Mouse (Mus musculus) limb, embryonic 13.5 days (tissue): ENCODE measurements at regions not wholly inside any gene's neighbourhood (a gene's known extent, or its start where the extent isn't known, plus 50 kb on each side); places are given as distances from the start of the nearest gene placed in this dataset.

ENCODE experiments used
- ATAC-seq: fragments of 200-750 bp; cut with Nextera tagmentation; 2 replicates; pipeline ENCODE4 v1.8.0; 2017; ENCODE audit warnings: low read depth, moderate number of reproducible peaks, moderate TSS enrichment; ENCODE audit not compliant: low FRiP score
- H3K27ac ChIP-seq: fragments of 300-500 bp; sonication (generic); 2 replicates; pipeline ENCODE4 v1.5.1; 2015; ENCODE audit warnings: inconsistent platforms, mild to moderate bottlenecking, moderate library complexity
- H3K27me3 ChIP-seq: fragments of 300-500 bp; sonication (generic); 2 replicates; pipeline ENCODE4 v1.6.1; 2015; ENCODE audit warnings: mild to moderate bottlenecking, inconsistent platforms
- H3K36me3 ChIP-seq: fragments of 300-500 bp; sonication (generic); 2 replicates; pipeline ENCODE4 v1.6.1; 2015; ENCODE audit warnings: inconsistent platforms, mild to moderate bottlenecking, moderate library complexity
- H3K4me1 ChIP-seq: fragments of 300-500 bp; sonication (generic); 2 replicates; pipeline ENCODE4 v1.6.1; 2015; ENCODE audit warnings: inconsistent platforms
- H3K4me2 ChIP-seq: fragments of 300-500 bp; sonication (generic); replicated peaks from 2 replicates; pipeline ENCODE4 v1.6.1; 2015; ENCODE audit warnings: inconsistent platforms, mild to moderate bottlenecking, moderate library complexity
- H3K4me3 ChIP-seq: fragments of 300-500 bp; sonication (generic); 2 replicates; pipeline ENCODE4 v1.5.1; 2015; ENCODE audit warnings: moderate library complexity, mild to moderate bottlenecking, inconsistent platforms
- H3K9ac ChIP-seq: fragments of 300-500 bp; sonication (generic); 2 replicates; pipeline ENCODE4 v1.6.1; 2015; ENCODE audit warnings: mild to moderate bottlenecking, inconsistent platforms
- H3K9me3 ChIP-seq: fragments of 300-500 bp; sonication (generic); 2 replicates; pipeline ENCODE4 v1.6.1; 2016; ENCODE audit warnings: inconsistent platforms
- WGBS: fragments of 180-500 bp; shearing (Covaris S2); methylation state at CpG from one replicate; pipeline ENCODE4 v1.1.7; 2015; 5-methylcytosine and 5-hydroxymethylcytosine counted together

DNA sequence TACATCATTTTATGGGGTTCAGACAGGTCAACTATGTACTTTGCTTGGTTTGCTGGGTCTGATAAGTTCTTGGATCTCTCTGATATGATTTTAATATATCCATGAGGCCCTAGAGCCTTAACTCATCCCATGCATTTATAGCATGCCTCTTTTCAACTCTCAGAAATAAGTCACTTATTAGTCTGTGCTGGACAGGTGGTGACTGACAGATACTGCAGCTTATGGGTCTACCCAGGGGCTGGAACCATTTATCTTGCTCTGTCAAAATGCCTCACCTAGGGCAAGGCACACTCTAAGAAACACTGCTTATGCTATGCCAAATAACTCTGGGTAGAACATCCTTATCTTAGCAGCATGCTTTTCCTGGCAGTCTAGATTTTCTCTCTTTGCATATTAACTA lies 225.6 kb downstream of the Mbnl1 start:
- Histone ChIP-seq H3K27ac (no peak overlapping the region), H3K9me3 (no peaks in the 10 kb centered on the region), H3K36me3 (no peaks in the 10 kb centered on the region), H3K4me2 (no peak overlapping the region), H3K27me3 (no peaks in the 10 kb centered on the region), H3K4me1 (no peaks in the 10 kb centered on the region), H3K4me3 (no peak overlapping the region), H3K9ac (no peak overlapping the region)
- ATAC-seq, result no peak

DNA sequence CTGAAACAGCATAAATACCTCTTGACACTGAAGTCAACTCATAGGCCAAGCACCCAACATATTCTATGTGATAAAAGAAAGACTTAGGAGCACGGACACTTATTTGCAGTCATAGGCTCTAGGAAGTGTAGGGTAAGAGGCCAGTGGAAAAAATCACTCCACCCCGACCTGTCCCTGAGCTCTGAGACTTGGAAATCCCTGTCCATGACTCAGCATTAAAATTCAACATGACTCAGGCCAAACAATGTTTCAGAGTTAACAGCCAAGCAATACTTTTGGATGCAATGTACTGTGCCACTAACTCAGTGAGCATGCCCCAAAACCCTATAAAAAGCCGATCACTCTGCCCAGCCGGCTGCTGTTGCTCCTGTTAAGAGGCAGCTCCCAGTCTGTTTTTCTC lies 234.5 kb downstream of the Mbnl1 start:
- no peaks in the 10 kb centered on the region for H3K9me3 ChIP-seq
- 82% methylated on average over 4 of the region's 4 CpGs for WGBS
- no peak overlapping the region for H3K27ac ChIP-seq
- no peak for ATAC-seq
- no peak overlapping the region for H3K9ac ChIP-seq
- H3K36me3 ChIP-seq, result no peaks in the 10 kb centered on the region
- no peaks in the 10 kb centered on the region for H3K27me3 ChIP-seq
- no peak overlapping the region for H3K4me2 ChIP-seq
- H3K4me3 ChIP-seq, result no peak overlapping the region
- H3K4me1 ChIP-seq, result no peaks in the 10 kb centered on the region

DNA sequence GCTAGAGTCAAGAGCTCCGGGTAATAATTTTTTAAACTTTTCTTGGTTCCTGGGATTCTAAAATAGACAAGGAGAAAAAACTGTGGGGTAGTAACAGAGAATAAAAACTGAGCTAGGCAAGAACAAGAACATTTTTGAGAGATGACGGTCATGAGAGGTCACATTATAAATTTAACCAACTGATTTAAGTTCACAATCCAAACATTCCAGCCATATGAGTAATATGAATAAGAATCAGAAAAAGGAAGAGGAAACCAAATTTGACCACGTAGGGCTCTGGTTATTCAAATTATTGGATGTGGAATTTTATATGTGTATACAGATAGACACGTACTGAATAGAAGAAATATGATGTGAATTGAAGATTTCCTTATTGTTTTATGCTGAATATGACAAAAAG lies 240.3 kb downstream of the Mbnl1 start:
- ATAC-seq, result no peak
- no peaks in the 10 kb centered on the region for H3K4me1 ChIP-seq
- no peak overlapping the region for H3K4me3 ChIP-seq
- 85% methylated on average over 4 of the region's 4 CpGs for WGBS
- H3K9ac ChIP-seq, result no peak overlapping the region
- H3K27ac ChIP-seq, result no peak overlapping the region
- no peaks in the 10 kb centered on the region for H3K9me3 ChIP-seq
- no peaks in the 10 kb centered on the region for H3K27me3 ChIP-seq
- H3K4me2 ChIP-seq, result no peak overlapping the region
- H3K36me3 ChIP-seq, result no peaks in the 10 kb centered on the region

DNA sequence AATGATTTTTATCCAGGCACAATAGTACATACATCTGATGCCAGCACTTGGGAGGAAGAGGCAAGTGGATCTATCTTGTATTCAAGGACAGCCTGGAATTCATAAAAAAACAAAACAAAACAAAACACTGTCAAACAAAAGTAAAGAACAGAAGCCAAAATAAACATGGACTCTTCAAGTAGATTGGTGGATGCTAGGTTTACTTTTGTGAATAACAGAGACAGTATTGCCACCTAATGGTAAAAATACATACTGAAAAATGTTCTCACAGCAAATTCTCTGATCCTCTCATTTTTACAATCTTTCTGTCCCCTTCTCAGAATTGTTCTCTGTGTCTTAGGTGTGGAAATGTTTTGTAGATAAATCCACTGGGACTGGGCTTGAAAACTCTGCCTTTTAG lies 247.7 kb downstream of the Mbnl1 start:
- ATAC-seq, result no peak
- no peak overlapping the region for H3K27ac ChIP-seq
- no peaks in the 10 kb centered on the region for H3K4me1 ChIP-seq
- H3K9me3 ChIP-seq, result no peaks in the 10 kb centered on the region
- no peak overlapping the region for H3K9ac ChIP-seq
- H3K27me3 ChIP-seq, result no peaks in the 10 kb centered on the region
- no peaks in the 10 kb centered on the region for H3K36me3 ChIP-seq
- H3K4me3 ChIP-seq, result no peak overlapping the region
- H3K4me2 ChIP-seq, result no peak overlapping the region

DNA sequence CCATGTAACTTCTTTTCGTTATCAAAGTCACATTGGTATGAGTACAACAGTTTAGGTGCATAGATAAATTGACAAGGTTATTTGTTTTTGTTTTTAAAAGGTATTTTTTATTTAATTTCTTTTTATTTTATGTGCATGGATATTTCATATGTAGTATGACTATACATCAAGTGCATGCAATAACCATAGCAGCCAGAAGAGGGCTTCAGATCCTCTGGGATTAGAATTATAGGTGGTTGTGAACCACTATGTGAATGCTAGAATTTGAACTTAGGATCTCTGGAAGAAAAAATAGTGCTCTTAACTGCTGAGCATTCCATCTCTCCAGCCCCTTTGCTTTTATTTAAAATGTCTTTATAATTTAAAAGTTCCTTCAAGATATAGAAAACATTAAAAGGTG lies 258.7 kb downstream of the Mbnl1 start:
- Histone ChIP-seq H3K4me2 (no peak overlapping the region), H3K27ac (no peak overlapping the region), H3K4me1 (no peaks in the 10 kb centered on the region), H3K27me3 (no peaks in the 10 kb centered on the region), H3K9me3 (no peaks in the 10 kb centered on the region), H3K9ac (no peak overlapping the region), H3K36me3 (no peaks in the 10 kb centered on the region), H3K4me3 (no peak overlapping the region)
- WGBS, result 94% methylated on average over 1 of the region's 1 CpGs
- no peak for ATAC-seq

DNA sequence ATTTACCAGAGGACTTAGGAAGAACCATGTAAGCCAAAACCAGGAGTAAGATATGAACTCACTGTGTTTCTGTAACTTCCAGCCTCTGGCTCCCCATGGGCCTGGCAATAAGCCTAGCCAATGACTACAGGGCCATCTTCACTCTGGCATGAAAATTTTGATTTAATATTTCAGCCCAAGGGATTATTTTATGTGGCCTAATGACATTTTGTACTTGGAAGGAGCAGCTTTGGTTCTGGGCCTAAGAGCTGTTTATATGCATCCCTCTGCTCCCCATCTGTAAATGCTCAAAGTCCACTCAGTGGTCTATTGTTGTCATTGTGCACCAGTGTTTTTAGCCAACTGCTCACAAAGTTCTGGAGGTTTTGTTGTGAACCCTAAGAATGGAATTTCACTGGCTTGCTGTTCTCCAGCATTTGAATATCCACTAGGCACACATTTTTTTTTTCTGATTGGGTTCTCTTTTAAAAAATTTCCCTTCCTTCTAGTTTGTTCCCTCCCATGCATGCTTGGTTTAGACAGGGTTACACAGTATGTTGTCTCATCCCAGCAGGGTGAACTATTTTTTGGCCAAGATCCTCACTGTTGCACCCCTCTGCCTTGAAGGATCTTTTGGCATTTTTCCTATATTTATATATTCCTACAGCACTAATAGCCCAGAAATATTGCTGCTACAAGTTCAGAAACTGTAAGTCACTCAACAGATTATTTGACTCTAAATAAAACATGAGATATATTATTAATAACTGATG lies 261.9 kb upstream of the P2ry1 start:
- no peak overlapping the region for H3K27ac ChIP-seq
- H3K36me3 ChIP-seq, result no peaks in the 10 kb centered on the region
- no peak overlapping the region for H3K4me2 ChIP-seq
- ATAC-seq, result no peak
- H3K27me3 ChIP-seq, result no peaks in the 10 kb centered on the region
- H3K4me3 ChIP-seq, result no peak overlapping the region
- no peak overlapping the region for H3K9ac ChIP-seq
- H3K4me1 ChIP-seq, result no peaks in the 10 kb centered on the region
- H3K9me3 ChIP-seq, result no peaks in the 10 kb centered on the region

DNA sequence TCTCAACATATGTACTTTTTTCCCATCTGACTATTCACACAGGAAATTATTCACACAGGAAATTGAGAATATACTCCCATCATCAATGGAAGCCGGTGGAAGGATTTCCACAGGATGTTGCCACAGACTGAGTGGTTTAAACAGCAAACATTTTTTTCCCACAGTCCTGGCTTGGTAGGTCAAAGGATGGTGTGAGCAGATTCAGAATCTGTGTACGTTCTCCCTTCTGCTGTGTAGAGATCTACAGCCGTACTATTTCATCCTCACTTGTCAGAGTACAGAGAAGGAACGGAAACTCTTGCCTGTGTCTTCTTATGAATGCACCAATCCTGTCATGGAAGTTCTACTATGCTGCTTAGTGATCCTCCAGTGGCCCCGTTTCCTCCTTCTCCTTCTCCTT lies 261.2 kb upstream of the P2ry1 start:
- no peak overlapping the region for H3K27ac ChIP-seq
- WGBS, result 81% methylated on average over 5 of the region's 5 CpGs
- no peak overlapping the region for H3K9ac ChIP-seq
- H3K9me3 ChIP-seq, result no peaks in the 10 kb centered on the region
- H3K4me1 ChIP-seq, result no peaks in the 10 kb centered on the region
- no peak overlapping the region for H3K4me2 ChIP-seq
- H3K27me3 ChIP-seq, result no peaks in the 10 kb centered on the region
- no peak for ATAC-seq
- H3K4me3 ChIP-seq, result no peak overlapping the region
- no peaks in the 10 kb centered on the region for H3K36me3 ChIP-seq

DNA sequence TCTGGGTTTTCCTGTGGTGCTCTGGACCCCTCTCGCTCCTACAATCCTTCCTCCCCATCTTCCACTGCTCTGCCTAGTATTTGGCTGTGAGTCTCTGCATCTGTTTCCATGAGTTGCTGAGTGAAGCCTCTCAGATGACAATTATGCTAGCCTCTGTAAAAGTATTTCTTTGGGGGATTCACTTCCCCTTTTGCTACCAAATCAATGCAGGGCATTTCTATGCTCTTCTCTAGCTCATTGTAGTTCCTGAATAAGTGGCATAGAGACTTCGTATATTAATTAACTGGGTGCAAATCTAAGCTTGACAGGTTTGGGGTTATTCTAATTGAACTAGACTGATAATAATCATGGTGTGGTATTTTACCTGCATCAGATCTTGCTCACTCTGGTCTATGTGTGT lies 260.4 kb upstream of the P2ry1 start:
- WGBS, result 90% methylated on average over 2 of the region's 2 CpGs
- H3K36me3 ChIP-seq, result no peaks in the 10 kb centered on the region
- no peaks in the 10 kb centered on the region for H3K4me1 ChIP-seq
- no peak overlapping the region for H3K9ac ChIP-seq
- H3K9me3 ChIP-seq, result no peaks in the 10 kb centered on the region
- no peak for ATAC-seq
- H3K27me3 ChIP-seq, result no peaks in the 10 kb centered on the region
- no peak overlapping the region for H3K4me2 ChIP-seq
- H3K27ac ChIP-seq, result no peak overlapping the region
- H3K4me3 ChIP-seq, result no peak overlapping the region

DNA sequence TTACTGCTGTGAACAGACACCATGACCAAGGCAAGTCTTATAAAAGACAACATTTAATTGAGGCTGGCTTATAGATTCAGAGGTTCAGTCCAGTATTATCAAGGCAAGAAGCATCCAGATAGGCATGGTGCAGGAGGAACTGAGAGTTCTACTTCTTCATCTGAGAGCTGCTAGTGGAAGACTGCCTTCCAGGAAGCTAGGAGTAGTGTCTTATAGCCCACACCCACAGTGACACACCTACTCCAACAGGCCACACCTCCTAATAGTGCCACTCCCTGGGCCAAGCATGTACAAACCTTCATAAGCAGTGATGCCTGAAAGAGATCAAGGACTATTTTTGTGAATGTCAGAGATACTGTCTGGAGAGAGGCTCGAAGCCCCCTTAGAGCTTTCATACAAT lies 257.5 kb upstream of the P2ry1 start:
- Histone ChIP-seq H3K27me3 (no peaks in the 10 kb centered on the region), H3K9me3 (no peaks in the 10 kb centered on the region), H3K4me1 (no peaks in the 10 kb centered on the region), H3K36me3 (no peaks in the 10 kb centered on the region), H3K4me3 (no peak overlapping the region), H3K27ac (no peak overlapping the region), H3K4me2 (no peak overlapping the region), H3K9ac (no peak overlapping the region)
- 88% methylated on average over 1 of the region's 1 CpGs for WGBS
- no peak for ATAC-seq

DNA sequence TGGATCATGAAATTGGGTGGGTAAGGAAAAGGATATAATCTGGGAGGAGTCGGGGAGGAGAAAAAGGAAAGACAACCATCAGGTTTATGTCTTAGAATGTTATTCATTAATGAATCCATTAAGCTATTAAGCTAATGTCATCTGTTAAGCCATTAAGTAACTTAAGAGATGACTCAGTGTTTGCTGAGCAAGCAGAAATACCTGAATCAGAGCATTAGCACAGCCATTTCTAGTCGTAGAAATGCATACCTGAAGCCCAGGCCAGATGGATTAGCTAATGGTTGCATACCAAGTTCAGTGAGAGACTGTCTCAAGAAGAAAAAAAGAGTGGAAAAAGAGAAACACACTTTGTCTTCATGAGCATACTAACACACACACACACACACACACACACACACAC lies 244.0 kb upstream of the P2ry1 start:
- Histone ChIP-seq H3K27me3 (no peaks in the 10 kb centered on the region), H3K36me3 (no peaks in the 10 kb centered on the region), H3K4me1 (no peaks in the 10 kb centered on the region), H3K9ac (no peak overlapping the region), H3K4me2 (no peak overlapping the region), H3K27ac (no peak overlapping the region), H3K4me3 (no peak overlapping the region), H3K9me3 (no peaks in the 10 kb centered on the region)
- WGBS, result 67% methylated on average over 2 of the region's 2 CpGs
- no peak for ATAC-seq

DNA sequence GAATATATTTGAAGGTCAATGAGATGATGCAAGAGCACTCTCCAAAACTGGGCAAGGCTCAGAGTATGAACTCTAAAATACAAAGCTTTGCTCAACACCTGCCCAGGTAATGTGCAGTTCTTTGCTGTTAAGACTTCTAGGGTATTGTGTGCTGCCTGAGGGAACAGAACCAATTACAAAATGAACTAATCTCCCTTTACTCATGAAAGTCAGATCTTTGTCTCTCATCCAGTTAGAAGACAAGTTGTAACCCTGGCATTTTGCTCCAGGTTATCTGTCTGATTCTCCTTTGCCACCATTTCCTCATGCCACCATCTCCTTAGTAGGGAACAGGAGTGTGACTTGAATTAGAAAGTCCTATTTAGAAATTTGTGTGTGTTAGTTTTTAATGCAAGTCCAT lies 243.5 kb upstream of the P2ry1 start:
- H3K9me3 ChIP-seq, result no peaks in the 10 kb centered on the region
- H3K4me1 ChIP-seq, result no peaks in the 10 kb centered on the region
- no peaks in the 10 kb centered on the region for H3K27me3 ChIP-seq
- H3K9ac ChIP-seq, result no peak overlapping the region
- H3K36me3 ChIP-seq, result no peaks in the 10 kb centered on the region
- H3K4me2 ChIP-seq, result no peak overlapping the region
- no peak overlapping the region for H3K4me3 ChIP-seq
- no peak overlapping the region for H3K27ac ChIP-seq
- no peak for ATAC-seq

DNA sequence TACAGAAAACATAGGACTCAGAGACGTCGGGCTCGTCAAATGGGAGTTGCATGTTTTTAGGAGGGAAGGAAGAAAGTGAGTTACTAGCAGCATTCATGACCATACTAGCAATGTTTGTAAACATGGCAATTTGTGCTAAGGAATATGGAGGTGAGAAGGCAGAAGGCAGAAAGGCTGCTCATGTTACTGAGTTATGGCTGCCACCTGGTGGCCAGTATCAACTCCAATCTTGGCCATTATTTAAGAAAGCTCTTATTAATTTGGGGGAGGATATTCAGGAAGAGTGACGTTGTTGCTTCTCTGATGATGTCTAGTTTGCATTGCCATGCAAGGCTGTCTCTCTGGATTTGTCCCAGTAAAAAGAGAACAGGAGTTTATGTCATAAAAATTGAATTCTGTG lies 239.7 kb upstream of the P2ry1 start:
- H3K27me3 ChIP-seq, result no peaks in the 10 kb centered on the region
- no peak overlapping the region for H3K4me3 ChIP-seq
- no peaks in the 10 kb centered on the region for H3K9me3 ChIP-seq
- no peak for ATAC-seq
- H3K9ac ChIP-seq, result no peak overlapping the region
- no peak overlapping the region for H3K27ac ChIP-seq
- no peaks in the 10 kb centered on the region for H3K36me3 ChIP-seq
- H3K4me1 ChIP-seq, result no peaks in the 10 kb centered on the region
- WGBS, result 61% methylated on average over 4 of the region's 4 CpGs
- no peak overlapping the region for H3K4me2 ChIP-seq

DNA sequence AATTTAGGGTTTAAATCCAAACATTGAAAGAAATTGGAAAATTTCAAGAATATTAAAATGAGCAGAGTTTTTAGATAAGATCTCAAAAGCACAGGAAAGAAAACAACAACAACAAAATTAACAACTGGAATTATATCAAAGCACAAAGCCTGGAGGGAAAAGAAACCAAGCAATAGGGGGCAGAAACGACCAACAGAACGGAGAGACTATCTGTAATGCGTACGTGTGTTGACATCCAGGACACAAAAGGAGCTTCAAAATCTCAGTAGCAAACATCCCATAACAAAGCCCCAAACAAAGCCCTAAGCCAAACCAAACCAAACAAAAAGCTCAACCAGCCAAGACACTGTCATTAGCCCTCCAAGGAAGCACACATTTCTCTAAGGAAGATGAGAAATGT lies 237.5 kb upstream of the P2ry1 start:
- H3K27ac ChIP-seq, result no peak overlapping the region
- 66% methylated on average over 4 of the region's 4 CpGs for WGBS
- no peak overlapping the region for H3K4me3 ChIP-seq

More for the DNA sequence above, 237.5 kb upstream of the P2ry1 start:
- Histone ChIP-seq H3K36me3 (no peaks in the 10 kb centered on the region), H3K9me3 (no peaks in the 10 kb centered on the region), H3K9ac (no peak overlapping the region), H3K4me2 (no peak overlapping the region), H3K4me1 (no peaks in the 10 kb centered on the region), H3K27me3 (no peaks in the 10 kb centered on the region)
- no peak for ATAC-seq
